Mouse (Mus musculus): ENCODE data around the gene Zfp523. TPM values are rescaled to one million over a fixed set of nuclear protein-coding genes. Genes with fewer than 3 reads are reported as not detected.

The Zfp523 gene
- polyA plus RNA-seq, 1 experiment: 7.7 TPM

- TF ChIP-seq POLR2A (IDR thresholded peaks at IDR 0.05; ENCODE audit: borderline replicate concordance, low read depth, low read length) (no peak), CTCF (IDR thresholded peaks at IDR 0.05; ENCODE audit: low read depth, low read length) (no peak)
- Histone ChIP-seq H3K4me1 (ENCODE audit: control insufficient read depth, insufficient read depth, low read length) (peaks cover 38% of the 10 kb centered on the region), H3K27ac (ENCODE audit: insufficient read depth, low read depth, low read length) (no peak overlapping the region), H3K4me3 (ENCODE audit: insufficient read depth, low read length) (no peak overlapping the region)
These were observed 4.0 kb downstream of the Zfp523 start for GRCm38 (mm10) chr17:28180783-28181544.

- Histone ChIP-seq H3K27ac (ENCODE audit: insufficient read depth, low read depth, low read length) (no peak overlapping the region), H3K4me1 (ENCODE audit: control insufficient read depth, insufficient read depth, low read length) (peaks cover 34% of the 10 kb centered on the region), H3K4me3 (ENCODE audit: insufficient read depth, low read length) (no peak overlapping the region)
- TF ChIP-seq CTCF (IDR thresholded peaks at IDR 0.05; ENCODE audit: low read depth, low read length) (no peak), POLR2A (IDR thresholded peaks at IDR 0.05; ENCODE audit: borderline replicate concordance, low read depth, low read length) (no peak)
These were observed 8.2 kb downstream of the Zfp523 start for GRCm38 (mm10) chr17:28184971-28185638.

- H3K4me3 ChIP-seq (ENCODE audit: insufficient read depth, low read length): no peak overlapping the region
- no peak overlapping the region for H3K27ac ChIP-seq (ENCODE audit: insufficient read depth, low read depth, low read length)
- TF ChIP-seq CTCF (IDR thresholded peaks at IDR 0.05; ENCODE audit: low read depth, low read length) (no peak), POLR2A (IDR thresholded peaks at IDR 0.05; ENCODE audit: borderline replicate concordance, low read depth, low read length) (no peak)
- peaks cover 34% of the 10 kb centered on the region for H3K4me1 ChIP-seq (ENCODE audit: control insufficient read depth, insufficient read depth, low read length)
These were observed 11.4 kb downstream of the Zfp523 start for GRCm38 (mm10) chr17:28188313-28188712.

DNA sequence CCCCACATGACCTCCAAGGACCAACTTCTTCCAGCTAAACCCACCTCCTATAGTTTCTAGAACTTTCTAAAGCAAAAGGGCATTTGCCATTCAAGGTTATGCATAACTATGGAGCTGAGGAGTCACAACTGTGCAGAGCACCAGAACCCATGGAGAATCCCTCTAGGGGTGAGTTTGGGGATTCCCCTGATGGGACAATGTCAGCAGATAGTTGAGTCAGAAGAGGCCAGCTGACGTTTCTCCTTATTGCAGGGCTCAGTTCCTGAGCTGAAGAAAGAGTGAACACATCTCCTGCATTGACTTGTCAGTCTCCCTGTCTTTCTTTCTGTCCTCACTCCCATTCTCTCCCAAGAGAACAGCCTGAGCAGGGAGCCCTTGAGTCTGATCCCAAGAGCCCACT is 15.8 kb downstream of the Zfp523 start:
- H3K27ac ChIP-seq (ENCODE audit: insufficient read depth, low read depth, low read length): peak overlapping the region; percentile 9; the same call in 1 of the 2 replicates
- H3K4me1 ChIP-seq (ENCODE audit: control insufficient read depth, insufficient read depth, low read length): peaks cover 25% of the 10 kb centered on the region
- no peak for TF ChIP-seq POLR2A (IDR thresholded peaks at IDR 0.05; ENCODE audit: borderline replicate concordance, low read depth, low read length)
- no peak for TF ChIP-seq CTCF (IDR thresholded peaks at IDR 0.05; ENCODE audit: low read depth, low read length)
- no peak overlapping the region for H3K4me3 ChIP-seq (ENCODE audit: insufficient read depth, low read length)

DNA sequence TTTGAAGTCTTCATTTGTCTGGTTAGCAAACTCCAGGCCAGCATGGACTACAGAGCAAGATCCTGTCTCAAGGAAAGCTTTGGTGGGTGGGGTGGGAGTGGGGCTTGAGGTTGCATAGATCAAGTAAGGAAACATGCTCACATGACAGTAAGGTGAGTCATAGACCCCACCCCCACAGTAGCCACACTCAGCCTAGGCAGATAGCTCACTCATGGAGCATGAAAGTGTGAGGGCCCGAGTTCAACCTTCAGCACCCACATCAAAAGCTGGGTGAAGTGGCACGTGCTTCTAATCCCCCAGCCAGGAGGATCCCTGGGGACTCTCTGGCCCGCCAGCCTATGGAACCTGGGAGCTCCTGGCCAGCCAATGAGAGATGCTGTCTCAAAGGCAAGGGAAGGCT is 16.6 kb downstream of the Zfp523 start:
- Histone ChIP-seq H3K4me3 (ENCODE audit: insufficient read depth, low read length) (no peak overlapping the region), H3K4me1 (ENCODE audit: control insufficient read depth, insufficient read depth, low read length) (peaks cover 25% of the 10 kb centered on the region), H3K27ac (ENCODE audit: insufficient read depth, low read depth, low read length) (no peak overlapping the region)
- TF ChIP-seq POLR2A (IDR thresholded peaks at IDR 0.05; ENCODE audit: borderline replicate concordance, low read depth, low read length) (no peak), CTCF (IDR thresholded peaks at IDR 0.05; ENCODE audit: low read depth, low read length) (no peak)

GRCm38 (mm10) chr17:28195033-28195432 is 18.1 kb downstream of the Zfp523 start:
- no peak for TF ChIP-seq CTCF (IDR thresholded peaks at IDR 0.05; ENCODE audit: low read depth, low read length)
- TF ChIP-seq POLR2A (IDR thresholded peaks at IDR 0.05; ENCODE audit: borderline replicate concordance, low read depth, low read length): no peak
- H3K4me3 ChIP-seq (ENCODE audit: insufficient read depth, low read length): no peak overlapping the region
- no peak overlapping the region for H3K27ac ChIP-seq (ENCODE audit: insufficient read depth, low read depth, low read length)
- peaks cover 25% of the 10 kb centered on the region for H3K4me1 ChIP-seq (ENCODE audit: control insufficient read depth, insufficient read depth, low read length)

- TF ChIP-seq POLR2A (IDR thresholded peaks at IDR 0.05; ENCODE audit: borderline replicate concordance, low read depth, low read length): no peak
These were observed 20.7 kb downstream of the Zfp523 start for GRCm38 (mm10) chr17:28197646-28198045.

GRCm38 (mm10) chr17:28201982-28202381 is 25.1 kb downstream of the Zfp523 start:
- Histone ChIP-seq H3K27ac (ENCODE audit: insufficient read depth, low read depth, low read length) (no peak overlapping the region), H3K4me3 (ENCODE audit: insufficient read depth, low read length) (no peak overlapping the region), H3K4me1 (ENCODE audit: control insufficient read depth, insufficient read depth, low read length) (peaks cover 11% of the 10 kb centered on the region)
- no peak for TF ChIP-seq POLR2A (IDR thresholded peaks at IDR 0.05; ENCODE audit: borderline replicate concordance, low read depth, low read length)
- no peak for TF ChIP-seq CTCF (IDR thresholded peaks at IDR 0.05; ENCODE audit: low read depth, low read length)

More at GRCm38 (mm10) chr17:28197646-28198045, 20.7 kb downstream of the Zfp523 start:
- H3K4me1 ChIP-seq (ENCODE audit: control insufficient read depth, insufficient read depth, low read length): peaks cover 19% of the 10 kb centered on the region
- no peak overlapping the region for H3K4me3 ChIP-seq (ENCODE audit: insufficient read depth, low read length)
- no peak overlapping the region for H3K27ac ChIP-seq (ENCODE audit: insufficient read depth, low read depth, low read length)

DNA sequence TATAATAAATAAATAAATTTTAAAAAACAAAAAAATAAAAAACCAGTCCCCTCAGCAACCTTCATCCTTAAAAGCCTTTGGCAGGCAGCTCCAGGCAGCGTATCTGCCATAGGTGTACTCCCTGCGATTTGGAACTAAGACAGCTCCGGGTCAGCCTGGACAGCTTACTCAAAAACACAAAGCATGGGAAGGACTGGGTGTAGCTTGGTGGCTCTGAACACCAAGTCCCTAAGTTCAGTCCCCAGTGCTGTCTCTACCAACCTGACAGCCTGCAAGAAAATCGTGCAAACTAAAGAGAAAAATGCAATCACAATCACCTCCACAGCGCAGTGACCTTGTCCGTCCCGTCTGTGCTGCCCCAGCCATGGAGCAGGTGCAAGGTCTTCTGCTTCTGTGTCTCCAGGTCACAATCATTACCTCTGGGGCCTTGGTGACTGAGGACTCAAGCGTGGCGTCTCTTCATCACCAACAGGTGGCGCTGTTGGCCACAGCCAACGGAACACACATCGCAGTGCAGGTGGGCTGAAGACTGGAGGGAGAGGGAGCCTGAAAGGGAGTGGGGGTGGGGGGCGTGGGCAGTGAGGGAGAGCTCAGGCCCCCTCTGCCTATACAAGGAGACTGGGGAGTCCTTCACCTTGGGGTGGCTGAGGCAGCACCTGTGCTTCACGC is 27.3 kb downstream of the Zfp523 start:
- Histone ChIP-seq H3K4me3 (ENCODE audit: insufficient read depth, low read length) (no peak overlapping the region), H3K27ac (ENCODE audit: insufficient read depth, low read depth, low read length) (no peak overlapping the region), H3K4me1 (ENCODE audit: control insufficient read depth, insufficient read depth, low read length) (peaks cover 20% of the 10 kb centered on the region)
- TF ChIP-seq POLR2A (IDR thresholded peaks at IDR 0.05; ENCODE audit: borderline replicate concordance, low read depth, low read length) (no peak), CTCF (IDR thresholded peaks at IDR 0.05; ENCODE audit: low read depth, low read length) (peak; percentile 71)

- TF ChIP-seq CTCF (IDR thresholded peaks at IDR 0.05; ENCODE audit: low read depth, low read length): no peak
- TF ChIP-seq POLR2A (IDR thresholded peaks at IDR 0.05; ENCODE audit: borderline replicate concordance, low read depth, low read length): no peak
- no peak overlapping the region for H3K27ac ChIP-seq (ENCODE audit: insufficient read depth, low read depth, low read length)
- no peak overlapping the region for H3K4me3 ChIP-seq (ENCODE audit: insufficient read depth, low read length)
- peaks cover 25% of the 10 kb centered on the region for H3K4me1 ChIP-seq (ENCODE audit: control insufficient read depth, insufficient read depth, low read length)
These were observed 28.5 kb downstream of the Zfp523 start for GRCm38 (mm10) chr17:28205443-28205842.
